Mouse (Mus musculus) T-helper 17 cell (primary cell): ENCODE measurements around the gene Adap1.

ENCODE experiments used
- in situ Hi-C, 2 experiments: fragments of 300-600 bp; cut with MboI, MseI; formaldehyde crosslinking; loops; 1 replicate in 1 of 2; 2 replicates in 1 of 2; pipeline ENCODE4 v1.15.1; 2025; ENCODE audit warnings: high pct_unique_total_duplicates in 2 of 2

Adap1 gene

DNA sequence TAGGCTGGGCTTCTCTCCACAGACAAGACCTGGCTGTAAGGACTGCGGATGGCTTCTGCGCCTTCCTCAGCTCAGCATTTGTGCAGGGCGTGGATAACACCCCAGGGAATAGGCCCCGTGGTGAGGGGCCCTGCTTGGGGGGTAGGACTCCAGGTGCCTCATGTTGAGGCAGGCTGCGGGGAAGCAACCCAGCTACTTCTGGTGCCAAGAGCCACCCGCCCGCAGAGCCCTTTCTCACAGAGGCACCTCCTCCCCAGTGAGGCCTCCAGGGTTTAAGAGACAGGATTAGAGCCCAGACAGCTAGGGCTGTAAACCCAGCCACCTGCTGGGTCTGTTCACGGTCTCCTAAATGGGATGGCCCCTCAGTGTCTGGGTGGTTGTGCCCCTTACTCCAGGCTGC is 26.2 kb upstream of the Adap1 start:
- in situ Hi-C loops = no loop called here

DNA sequence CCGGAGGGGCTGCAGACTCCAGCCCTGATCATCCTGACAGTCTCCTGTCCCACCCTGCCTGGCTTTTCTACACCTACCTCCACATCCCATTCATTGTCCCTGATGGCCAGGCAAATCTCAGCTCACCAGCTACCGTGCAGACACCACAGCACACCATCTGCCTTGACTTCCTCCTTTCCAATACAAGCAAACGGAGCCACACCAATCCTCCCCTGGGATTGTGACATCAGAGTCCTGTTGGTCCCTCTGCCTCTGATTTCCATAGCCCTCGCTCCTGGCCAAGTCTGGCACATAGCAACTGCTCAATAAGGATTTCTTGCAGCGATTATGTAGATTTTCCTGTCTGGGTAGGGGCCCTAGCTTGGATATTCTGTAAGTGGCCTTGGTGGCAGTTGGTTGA is 25.7 kb upstream of the Adap1 start, which contains the start of gene Cox19:
TSS of gene Cox19 (minus strand) at position 285 of the 400 bp plus-strand sequence.
- in situ Hi-C loops = no loop called here

DNA sequence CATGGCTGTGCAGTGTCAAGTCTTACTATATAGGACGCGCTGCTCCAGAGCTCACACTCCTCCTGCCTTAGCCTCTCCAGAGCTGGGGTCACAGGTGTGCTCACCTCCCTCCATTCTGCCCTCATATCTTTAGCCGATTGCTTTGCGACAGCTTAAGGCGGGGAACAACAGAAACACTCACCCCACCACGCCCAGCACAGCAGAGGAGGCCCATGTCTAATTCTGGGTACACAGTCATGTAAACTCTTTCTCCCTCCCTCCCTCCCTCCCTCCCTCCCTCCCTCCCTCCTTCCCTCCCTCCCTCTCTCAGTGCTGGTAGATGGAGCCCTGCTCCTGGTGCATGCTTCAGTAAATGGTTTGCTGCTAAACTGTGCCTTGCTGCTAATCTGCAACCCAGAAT is 24.3 kb upstream of the Adap1 start:
- in situ Hi-C loops = loop anchor here (5.0 kb wide), 2 partner anchors 398 to 502 kb away; no protein-coding TSS in a partner anchor

DNA sequence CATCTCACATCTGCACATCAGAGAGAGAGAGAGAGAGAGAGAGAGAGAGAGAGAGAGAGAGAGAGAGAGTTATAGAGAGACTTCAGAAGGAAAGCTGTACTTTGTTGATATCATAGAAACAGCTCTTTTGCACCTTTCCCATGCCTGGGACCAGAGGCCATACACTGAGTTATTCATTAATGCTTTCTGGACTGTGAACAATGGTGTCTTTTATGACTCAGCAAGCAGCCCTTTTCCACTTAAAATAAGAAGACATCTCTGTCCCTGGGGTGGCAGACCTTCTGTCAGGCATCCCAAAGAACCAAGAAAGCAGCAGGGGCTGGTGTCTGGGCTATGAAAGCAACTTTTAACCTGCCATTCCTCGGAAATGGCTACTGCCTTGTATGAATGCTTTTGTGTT is 21.8 kb upstream of the Adap1 start:
- in situ Hi-C loops = loop anchor here (5.0 kb wide), 2 partner anchors 400 to 500 kb away; no protein-coding TSS in a partner anchor

DNA sequence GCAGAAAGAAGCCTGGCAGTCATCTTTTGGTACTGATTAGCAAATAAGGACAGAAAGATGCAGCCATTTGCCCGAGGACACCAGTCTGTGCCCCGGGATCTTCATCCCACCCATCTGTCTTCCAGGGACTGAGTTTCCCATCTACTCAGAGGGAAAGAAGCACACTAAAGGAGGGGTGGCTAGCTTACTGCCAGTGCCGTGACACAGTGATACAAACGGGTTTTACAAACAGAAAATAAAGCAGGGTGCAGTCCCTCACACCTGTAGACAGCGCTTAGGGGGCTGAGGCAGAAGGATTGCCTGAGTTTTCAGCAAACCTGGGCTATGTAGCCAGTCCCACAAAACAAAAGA is 19.9 kb upstream of the Adap1 start:
- in situ Hi-C loops = loop anchor here (5.0 kb wide), 2 partner anchors 402 to 498 kb away; no protein-coding TSS in a partner anchor

DNA sequence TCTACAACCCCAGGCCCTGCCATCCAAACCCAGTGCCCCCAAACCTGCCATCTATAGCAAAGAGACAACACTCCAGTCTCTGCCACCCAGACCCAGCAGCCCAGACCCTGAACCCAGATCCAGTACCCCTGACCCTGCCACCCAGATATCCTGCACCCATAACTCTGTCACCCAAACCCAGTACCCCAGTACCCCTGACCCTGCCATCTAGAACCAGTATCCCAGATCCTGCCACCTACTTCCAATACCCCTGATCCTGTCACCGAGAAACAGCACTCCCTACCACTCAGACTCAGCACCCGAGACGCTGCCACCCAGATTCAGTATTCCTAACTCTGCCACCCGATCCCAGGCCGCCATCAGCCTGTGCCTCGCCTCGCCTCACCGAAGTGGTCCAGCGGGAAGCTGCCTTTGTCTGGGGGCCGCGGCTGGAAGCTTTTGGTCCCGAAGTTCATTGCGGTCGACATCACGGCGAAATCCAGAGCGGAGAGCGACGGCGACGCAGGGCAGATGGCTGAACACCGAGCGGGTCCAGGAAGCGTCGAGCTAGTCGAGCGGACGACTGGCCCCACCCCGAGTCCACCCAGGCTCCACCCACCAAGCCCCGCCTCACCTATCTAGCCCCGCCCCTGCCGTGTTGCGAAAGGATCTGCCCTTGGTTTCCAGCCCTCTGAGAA is 19.4 kb upstream of the Adap1 start:
- in situ Hi-C loops = loop anchor here (5.0 kb wide), 2 partner anchors 402 to 498 kb away; no protein-coding TSS in a partner anchor

DNA sequence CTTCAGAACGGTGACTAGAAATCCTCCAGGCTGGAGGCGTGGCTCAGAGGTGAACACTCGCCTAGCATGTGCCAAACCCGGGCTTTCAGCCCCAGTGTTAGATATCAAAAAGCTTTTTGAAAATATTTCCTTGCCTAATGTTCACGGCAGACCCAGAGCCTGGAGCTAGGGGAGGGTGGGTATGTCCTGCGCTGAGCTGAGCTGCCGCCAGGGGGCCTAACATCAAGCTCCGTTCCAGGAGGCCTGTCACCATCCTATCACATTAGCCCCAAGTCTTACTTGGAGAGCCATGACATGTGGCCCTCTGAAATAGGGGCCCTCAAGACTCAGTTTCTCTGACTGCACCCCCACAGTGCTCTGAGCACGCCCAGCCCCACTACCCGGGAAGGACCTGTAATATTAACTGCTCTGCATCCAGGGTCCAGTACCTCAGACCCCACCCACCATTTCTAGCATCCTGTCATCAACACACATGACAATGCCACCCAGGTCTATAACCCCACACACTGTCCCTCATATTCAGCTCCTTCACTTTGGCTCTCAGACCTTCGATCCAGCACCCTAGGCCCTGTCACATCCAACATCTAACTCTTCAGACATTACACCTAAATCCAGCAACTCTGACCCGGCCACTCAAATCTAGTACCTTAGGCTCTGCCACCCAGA is 18.7 kb upstream of the Adap1 start:
- in situ Hi-C loops = no loop called here

DNA sequence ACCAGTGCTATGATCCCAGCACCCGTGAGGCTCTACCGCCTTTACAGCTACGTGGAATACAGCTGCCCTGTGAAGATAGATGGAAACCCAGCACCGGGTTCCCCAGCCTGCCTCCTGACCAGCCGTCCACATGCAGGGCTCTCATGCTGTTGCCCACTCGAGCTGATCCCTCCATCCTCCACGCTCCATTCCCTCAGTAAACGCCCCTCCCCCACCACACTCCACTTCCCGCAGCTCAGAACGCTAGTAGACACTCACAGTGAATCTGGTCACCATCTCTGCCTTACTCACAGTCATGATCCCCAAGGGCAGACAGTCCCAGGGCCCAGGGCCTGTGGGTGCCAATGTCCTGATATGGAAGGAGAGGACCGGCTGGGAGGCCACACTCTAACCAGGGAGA is 13.5 kb upstream of the Adap1 start:
- in situ Hi-C loops = no loop called here

DNA sequence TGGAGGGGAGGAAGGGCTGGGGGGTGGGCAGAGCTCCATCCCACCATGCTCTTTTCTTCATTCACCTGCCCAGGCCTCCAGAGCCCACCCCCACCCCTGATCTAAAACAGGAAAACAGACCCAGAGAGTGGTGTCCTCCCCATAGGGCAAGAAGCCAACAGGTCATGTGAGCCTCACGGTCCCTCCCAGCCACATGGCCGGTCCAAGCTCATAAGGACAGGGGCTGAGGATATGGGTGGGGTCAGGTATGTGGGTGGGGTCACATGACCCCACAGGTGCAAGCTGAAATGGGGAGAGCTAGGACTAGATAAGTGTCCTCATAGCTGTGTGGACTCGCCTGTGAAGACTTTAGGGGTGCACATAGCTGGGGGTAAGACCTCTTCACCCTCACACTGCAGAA is 13.0 kb upstream of the Adap1 start:
- in situ Hi-C loops = no loop called here

DNA sequence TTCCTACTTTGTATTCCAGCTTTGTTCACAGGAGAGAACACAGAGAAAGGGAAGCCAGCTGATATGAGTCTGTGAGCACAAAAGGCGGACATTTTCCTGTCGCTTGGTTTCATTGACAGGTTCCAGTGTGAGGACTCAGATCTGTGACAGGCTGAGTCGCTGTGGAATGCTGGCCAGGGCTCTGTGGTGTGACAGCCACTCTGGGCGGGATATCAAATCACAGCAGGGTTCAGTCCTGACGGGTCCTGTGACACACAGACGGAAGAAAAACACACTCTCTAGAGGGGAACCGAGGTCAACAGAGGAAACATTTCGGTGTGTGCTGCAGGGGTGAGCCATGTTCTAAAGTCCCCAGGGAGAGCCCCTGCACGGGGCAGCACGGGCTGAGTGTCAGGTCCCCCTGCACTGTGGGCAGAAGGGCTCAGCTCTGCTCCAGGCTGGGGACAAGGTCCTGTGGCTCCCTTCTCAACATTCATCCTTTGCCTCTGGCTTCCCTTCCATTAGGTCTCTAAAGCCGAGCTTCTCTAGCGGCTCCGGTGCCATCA is 12.5 kb upstream of the Adap1 start:
- in situ Hi-C loops = no loop called here

DNA sequence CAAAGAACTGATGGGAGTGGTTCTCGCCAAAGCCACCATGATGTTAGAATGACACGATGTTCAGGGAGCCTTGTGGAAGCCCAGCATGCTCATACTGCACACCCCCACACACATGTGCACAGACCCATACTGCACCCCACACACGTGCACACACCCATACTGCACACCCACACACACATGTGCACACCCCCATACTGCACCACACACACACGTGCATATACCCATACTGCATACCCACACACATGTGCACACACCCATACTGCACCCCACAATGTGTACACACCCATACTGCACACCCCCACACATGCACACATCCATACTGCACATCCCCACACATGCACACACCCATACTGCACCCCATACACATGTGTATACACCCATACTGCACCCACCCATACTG is 10.2 kb upstream of the Adap1 start:
- in situ Hi-C loops = no loop called here

DNA sequence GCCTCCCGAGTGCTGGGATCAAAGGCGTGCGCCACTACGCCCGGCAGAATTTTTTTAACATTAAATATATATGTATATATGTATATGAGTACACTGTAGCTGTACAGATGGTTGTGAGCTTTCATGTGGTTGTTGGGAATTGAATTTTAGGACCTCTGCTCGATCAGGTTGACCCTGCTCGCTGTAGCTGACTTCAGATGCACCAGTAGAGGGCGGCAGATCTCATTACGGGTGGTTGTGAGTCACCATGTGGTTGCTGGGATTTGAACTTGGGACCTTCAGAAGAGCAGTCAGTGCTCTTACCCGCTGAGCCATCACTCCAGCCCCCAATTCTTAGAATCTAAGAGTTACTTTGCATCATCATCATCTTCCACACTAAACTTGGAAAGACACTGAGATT is 9.0 kb upstream of the Adap1 start:
- in situ Hi-C loops = loop anchor here in 1 of 2 experiments (5.0 kb wide), 1 partner anchor 52 kb away; no protein-coding TSS in a partner anchor

DNA sequence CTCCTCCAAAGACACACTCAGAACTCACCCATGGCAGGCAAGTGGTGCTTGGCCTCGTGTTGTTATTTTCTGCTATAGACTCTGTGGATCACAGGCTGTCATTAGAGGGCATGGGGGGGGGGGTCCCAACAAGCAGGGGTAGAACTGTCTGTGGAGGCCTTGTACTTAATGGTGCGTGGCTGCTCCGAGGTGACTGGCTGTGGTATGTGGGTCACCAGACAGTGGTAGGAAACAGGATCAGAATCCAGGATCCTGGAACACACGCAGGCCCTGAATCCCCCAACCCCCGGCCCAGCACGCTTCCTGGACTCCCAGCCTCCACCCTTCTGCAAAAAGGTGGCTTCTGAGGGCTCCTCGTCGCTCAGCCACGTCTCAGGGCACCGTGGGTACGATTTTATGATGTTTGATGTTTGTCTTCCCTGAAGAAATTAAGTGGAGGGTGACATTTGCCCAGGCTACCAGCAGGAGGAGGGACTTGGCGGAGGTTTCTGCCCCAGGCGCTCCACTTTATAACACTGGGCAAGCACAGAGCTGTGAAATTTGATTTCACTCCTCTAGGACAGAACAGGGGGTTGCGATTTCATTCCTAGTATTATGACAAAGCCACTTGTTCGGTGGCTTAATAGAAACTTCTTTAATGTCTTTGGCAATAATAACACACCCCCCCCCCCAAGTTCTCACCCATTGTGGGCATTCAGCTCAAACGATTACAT is 8.0 kb upstream of the Adap1 start:
- in situ Hi-C loops = loop anchor here in 1 of 2 experiments (5.0 kb wide), 1 partner anchor 51 kb away; no protein-coding TSS in a partner anchor

DNA sequence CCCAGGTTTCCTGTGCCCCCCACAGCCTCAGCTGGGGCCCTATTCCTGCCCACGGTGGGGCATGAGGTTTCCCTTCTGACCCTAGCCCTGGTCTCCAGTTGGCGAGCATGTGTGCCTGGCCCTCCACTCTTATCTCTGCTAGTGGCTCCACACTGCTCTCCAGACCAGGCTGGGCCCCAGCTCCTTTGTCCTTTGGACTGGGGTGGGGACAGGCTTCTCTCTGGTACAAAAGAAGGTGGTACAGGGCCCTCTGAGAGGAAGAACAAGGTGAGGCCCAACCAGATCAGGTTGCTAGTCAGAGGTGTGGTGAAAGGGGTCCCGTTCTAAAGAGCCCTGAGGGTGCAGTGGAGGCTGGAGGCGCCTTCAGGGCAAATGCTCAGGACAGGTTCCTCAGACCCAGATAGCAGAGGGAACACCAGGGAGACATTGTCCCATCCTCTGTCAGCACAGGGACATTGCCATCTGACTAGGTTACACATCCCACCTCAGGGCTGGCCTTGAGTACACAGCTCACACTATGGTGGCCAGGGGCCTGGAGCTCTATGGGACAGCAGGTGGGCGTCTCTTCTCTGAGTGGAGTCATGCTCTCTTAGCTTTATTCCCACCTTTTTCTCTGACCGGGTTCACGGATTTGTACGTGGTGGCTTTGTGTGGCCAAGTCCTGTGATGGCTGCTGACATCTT is 7.3 kb upstream of the Adap1 start:
- in situ Hi-C loops = loop anchor here in 1 of 2 experiments (5.0 kb wide), 1 partner anchor 50 kb away; no protein-coding TSS in a partner anchor

DNA sequence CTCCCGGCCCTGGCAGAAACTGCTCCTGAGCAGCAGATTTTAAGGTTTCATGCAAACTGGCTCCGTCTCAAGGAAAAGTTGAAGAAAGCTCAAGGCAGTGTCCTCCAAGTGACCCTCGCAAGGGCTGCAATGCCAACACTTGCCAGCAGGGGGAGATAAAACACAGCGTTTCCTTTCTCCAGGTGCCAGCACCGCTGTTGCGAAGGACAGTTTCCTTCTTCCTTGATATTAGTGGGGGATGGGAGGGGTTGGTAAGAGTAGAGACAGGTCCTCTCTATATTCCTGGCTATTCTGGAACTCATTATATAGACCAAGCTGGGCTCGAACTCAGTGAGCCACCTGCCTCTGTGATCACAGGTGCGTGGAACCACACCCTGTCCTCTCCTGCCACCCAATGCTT is 6.3 kb upstream of the Adap1 start:
- in situ Hi-C loops = loop anchor here in 1 of 2 experiments (5.0 kb wide), 1 partner anchor 49 kb away; no protein-coding TSS in a partner anchor

DNA sequence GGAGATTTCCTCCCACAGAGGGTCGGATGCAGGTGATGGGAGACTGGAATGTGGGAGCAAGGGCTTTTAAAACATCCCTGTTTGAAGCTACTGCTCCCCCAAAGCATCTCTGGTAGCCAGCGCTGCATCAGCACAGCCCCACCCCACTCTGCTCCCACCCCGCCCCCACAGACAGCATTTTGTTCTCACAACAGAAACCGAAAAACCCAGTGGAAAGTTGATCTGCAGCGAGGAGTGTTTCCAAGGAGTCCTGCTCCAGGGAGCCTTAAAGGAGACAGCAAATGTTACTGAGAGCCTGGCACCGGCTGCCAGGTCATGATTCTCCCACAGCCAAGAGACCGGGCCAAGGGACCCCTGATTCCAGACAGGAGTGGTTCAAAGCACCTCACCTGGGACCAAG is 5.3 kb upstream of the Adap1 start:
- in situ Hi-C loops = loop anchor here in 1 of 2 experiments (5.0 kb wide), 1 partner anchor 48 kb away; no protein-coding TSS in a partner anchor

DNA sequence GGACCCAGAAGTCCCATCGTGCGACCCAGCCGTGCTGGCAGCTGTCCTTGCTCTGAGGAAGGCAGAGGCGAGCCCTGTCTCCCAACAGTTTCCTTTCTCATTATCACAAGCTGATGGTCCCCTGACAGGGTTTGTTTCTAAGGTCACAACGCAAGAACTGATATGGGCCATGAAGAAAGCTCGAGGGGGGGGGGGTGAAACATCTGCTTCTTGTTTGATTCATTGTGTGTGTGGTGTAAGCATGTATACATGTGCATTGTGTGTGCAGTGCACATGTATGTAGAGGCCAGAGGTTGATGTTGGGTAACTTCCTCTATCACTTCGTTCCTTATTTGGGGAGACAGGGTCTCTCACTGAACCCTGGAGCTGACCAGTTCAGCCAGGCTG is 2.2 kb upstream of the Adap1 start:
- in situ Hi-C loops = loop anchor here in 1 of 2 experiments (5.0 kb wide), 1 partner anchor 45 kb away; no protein-coding TSS in a partner anchor

DNA sequence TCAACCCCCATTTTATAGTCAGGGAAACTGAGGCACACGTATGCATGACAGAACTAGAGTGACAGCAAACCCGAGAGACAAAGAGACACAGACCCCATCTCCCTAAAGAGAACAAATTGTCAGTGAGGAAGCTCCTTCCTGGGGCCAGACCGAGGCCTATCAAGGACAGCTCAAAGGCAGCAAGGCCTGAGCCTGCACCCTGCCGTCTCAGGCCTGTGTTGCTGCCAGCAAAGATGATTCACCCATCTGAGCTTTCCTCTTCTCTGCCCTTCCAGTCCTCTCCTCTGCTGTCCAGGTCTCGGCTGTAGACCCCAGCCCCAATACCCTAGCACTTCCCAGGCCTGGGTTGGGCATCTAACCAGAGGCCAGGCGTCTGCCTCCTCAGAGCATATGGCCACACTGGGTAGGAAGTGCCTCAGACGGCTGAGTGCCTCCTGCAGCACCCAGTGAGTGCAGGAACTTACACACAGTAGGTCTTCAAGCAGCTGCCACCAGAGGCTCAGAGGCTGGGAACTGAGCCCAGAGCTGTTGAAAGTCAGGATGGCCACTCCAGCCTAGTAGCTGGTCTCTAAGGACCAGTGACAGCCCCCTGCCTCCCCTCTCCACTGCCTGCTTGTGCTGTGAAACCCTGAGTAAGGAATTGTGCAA is 1.7 kb upstream of the Adap1 start:
- in situ Hi-C loops = loop anchor here in 1 of 2 experiments (5.0 kb wide), 1 partner anchor 45 kb away; no protein-coding TSS in a partner anchor

DNA sequence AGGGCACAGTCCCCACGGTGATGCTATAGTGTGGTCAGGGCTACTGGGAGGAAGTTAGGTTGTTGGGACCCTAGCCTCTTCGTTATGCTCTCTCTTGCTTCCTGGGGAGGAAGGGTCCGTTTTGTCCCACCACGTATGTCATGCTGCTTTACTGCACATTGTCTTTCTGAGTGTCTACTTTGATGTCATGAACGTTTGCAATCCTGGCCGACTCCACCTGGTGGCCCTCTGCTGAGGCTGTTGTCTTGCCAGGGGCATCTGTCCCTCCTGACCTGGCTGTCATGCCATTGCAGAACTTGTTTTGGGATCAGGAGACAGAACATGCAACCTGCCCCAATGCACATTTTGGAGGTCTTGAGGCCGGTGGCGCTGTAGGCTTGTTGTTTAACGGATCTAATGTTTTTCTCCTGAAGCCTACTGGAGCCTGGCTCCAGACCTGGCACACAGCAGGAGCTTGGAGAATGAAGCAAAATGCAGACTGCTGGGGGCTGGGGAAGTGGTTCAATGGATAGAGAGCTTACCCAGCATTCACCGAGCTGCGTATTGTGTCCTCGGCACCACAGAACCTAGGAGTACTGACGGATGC is 782 bp upstream of the Adap1 start:
- in situ Hi-C loops = loop anchor here in 1 of 2 experiments (5.0 kb wide), 1 partner anchor 44 kb away; no protein-coding TSS in a partner anchor
